Mouse (Mus musculus): ENCODE measurements around the gene Bet1l. TPM values are rescaled to one million over a fixed set of nuclear protein-coding genes. Genes with fewer than 3 reads are reported as not detected.

The Bet1l gene
- total RNA-seq (2014; rRNA removed; ENCODE audit: low replicate concordance) (13.9 and 14.8 TPM in 2 replicates), polyA plus RNA-seq (2015; fragmentation: Nextera tagmentation; extraction: Ambion mirVana) (29.6 and 32.0 TPM in 2 replicates)

GRCm38 (mm10) chr7:140857550-140858505, at the start of gene Bet1l:
TSS of gene Bet1l (minus strand) at chr7:140857577.
- Histone ChIP-seq H3K9me3 (replicated peaks; ENCODE audit: control insufficient read depth, low read length) (no peaks in the 10 kb centered on the region), H3K4me2 (ENCODE audit: low read depth, low read length) (peak within 1 kb of the TSS; percentile 80), H3K27ac (ENCODE audit: low read depth) (peak within 1 kb of the TSS; percentile 92), H3K27me3 (ENCODE audit: control insufficient read depth, insufficient read depth, low read length) (no peaks in the 10 kb centered on the region), H3K36me3 (replicated peaks; ENCODE audit: control insufficient read depth, insufficient read depth, low read length) (peaks cover 62% of the 10 kb centered on the region), H3K4me1 (ENCODE audit: control insufficient read depth, insufficient read depth) (peaks cover 20% of the 10 kb centered on the region), H3K9ac (replicated peaks; ENCODE audit: low read depth, low read length) (peak within 1 kb of the TSS; percentile 96), H3K4me3 (ENCODE audit: low read depth, low read length) (peak within 1 kb of the TSS; percentile 91)
- peak; percentile 8; the same call in 1 of the 2 replicates for ATAC-seq (ENCODE audit: insufficient read depth, low read depth)
- 26% methylated on average over 40 of the region's 40 CpGs for WGBS
- DNase-seq (ENCODE audit: low spot score), result no peak
- TF ChIP-seq EP300 (IDR thresholded peaks at IDR 0.05; ENCODE audit: low read depth) (no peak), CTCF (IDR thresholded peaks at IDR 0.05; ENCODE audit: low read depth) (no peak)

- Histone ChIP-seq H3K9ac (replicated peaks; ENCODE audit: low read depth, low read length) (no peak overlapping the region), H3K27me3 (ENCODE audit: control insufficient read depth, insufficient read depth, low read length) (no peaks in the 10 kb centered on the region), H3K36me3 (replicated peaks; ENCODE audit: control insufficient read depth, insufficient read depth, low read length) (no peaks in the 10 kb centered on the region), H3K4me1 (ENCODE audit: control insufficient read depth, insufficient read depth) (no peaks in the 10 kb centered on the region), H3K9me3 (replicated peaks; ENCODE audit: control insufficient read depth, low read length) (no peaks in the 10 kb centered on the region), H3K4me3 (ENCODE audit: low read depth, low read length) (no peak overlapping the region), H3K27ac (ENCODE audit: low read depth) (no peak overlapping the region), H3K4me2 (ENCODE audit: low read depth, low read length) (no peak overlapping the region)
- WGBS, result 63% methylated on average over 13 of the region's 13 CpGs
- DNase-seq (ENCODE audit: low spot score) (no peak), ATAC-seq (ENCODE audit: insufficient read depth, low read depth) (no peak)
- TF ChIP-seq CTCF (IDR thresholded peaks at IDR 0.05; ENCODE audit: low read depth) (no peak), EP300 (IDR thresholded peaks at IDR 0.05; ENCODE audit: low read depth) (no peak)
These were observed 49.8 kb upstream of the Bet1l start for GRCm38 (mm10) chr7:140907131-140907530.

GRCm38 (mm10) chr7:140905642-140906081, 48.3 kb upstream of the Bet1l start:
- Histone ChIP-seq H3K9me3 (replicated peaks; ENCODE audit: control insufficient read depth, low read length) (no peaks in the 10 kb centered on the region), H3K36me3 (replicated peaks; ENCODE audit: control insufficient read depth, insufficient read depth, low read length) (no peaks in the 10 kb centered on the region), H3K27me3 (ENCODE audit: control insufficient read depth, insufficient read depth, low read length) (no peaks in the 10 kb centered on the region), H3K9ac (replicated peaks; ENCODE audit: low read depth, low read length) (no peak overlapping the region), H3K27ac (ENCODE audit: low read depth) (no peak overlapping the region), H3K4me2 (ENCODE audit: low read depth, low read length) (no peak overlapping the region), H3K4me3 (ENCODE audit: low read depth, low read length) (no peak overlapping the region), H3K4me1 (ENCODE audit: control insufficient read depth, insufficient read depth) (peaks cover 7% of the 10 kb centered on the region)
- no peak for TF ChIP-seq CTCF (IDR thresholded peaks at IDR 0.05; ENCODE audit: low read depth)
- TF ChIP-seq EP300 (IDR thresholded peaks at IDR 0.05; ENCODE audit: low read depth), result no peak
- 42% methylated on average over 2 of the region's 2 CpGs for WGBS
- DNase-seq (ENCODE audit: low spot score) (no peak), ATAC-seq (ENCODE audit: insufficient read depth, low read depth) (no peak)

- Histone ChIP-seq H3K27ac (ENCODE audit: low read depth) (no peak overlapping the region), H3K4me3 (ENCODE audit: low read depth, low read length) (no peak overlapping the region), H3K27me3 (ENCODE audit: control insufficient read depth, insufficient read depth, low read length) (no peaks in the 10 kb centered on the region), H3K9me3 (replicated peaks; ENCODE audit: control insufficient read depth, low read length) (no peaks in the 10 kb centered on the region), H3K4me1 (ENCODE audit: control insufficient read depth, insufficient read depth) (peaks cover 15% of the 10 kb centered on the region), H3K9ac (replicated peaks; ENCODE audit: low read depth, low read length) (no peak overlapping the region), H3K4me2 (ENCODE audit: low read depth, low read length) (no peak overlapping the region), H3K36me3 (replicated peaks; ENCODE audit: control insufficient read depth, insufficient read depth, low read length) (peaks cover 13% of the 10 kb centered on the region)
- TF ChIP-seq CTCF (IDR thresholded peaks at IDR 0.05; ENCODE audit: low read depth) (peak; percentile 93), EP300 (IDR thresholded peaks at IDR 0.05; ENCODE audit: low read depth) (no peak)
- ATAC-seq (ENCODE audit: insufficient read depth, low read depth) (peak; percentile 21), DNase-seq (ENCODE audit: low spot score) (peak; percentile 71)
- WGBS, result 25% methylated on average over 13 of the region's 13 CpGs
These were observed 45.8 kb upstream of the Bet1l start for GRCm38 (mm10) chr7:140903212-140903611.

GRCm38 (mm10) chr7:140902036-140902875, 44.9 kb upstream of the Bet1l start:
- Histone ChIP-seq H3K4me2 (ENCODE audit: low read depth, low read length) (no peak overlapping the region), H3K27ac (ENCODE audit: low read depth) (no peak overlapping the region), H3K4me1 (ENCODE audit: control insufficient read depth, insufficient read depth) (peaks cover 15% of the 10 kb centered on the region), H3K36me3 (replicated peaks; ENCODE audit: control insufficient read depth, insufficient read depth, low read length) (peaks cover 23% of the 10 kb centered on the region), H3K9ac (replicated peaks; ENCODE audit: low read depth, low read length) (no peak overlapping the region), H3K4me3 (ENCODE audit: low read depth, low read length) (no peak overlapping the region), H3K27me3 (ENCODE audit: control insufficient read depth, insufficient read depth, low read length) (no peaks in the 10 kb centered on the region), H3K9me3 (replicated peaks; ENCODE audit: control insufficient read depth, low read length) (no peaks in the 10 kb centered on the region)
- 81% methylated on average over 15 of the region's 15 CpGs for WGBS
- DNase-seq (ENCODE audit: low spot score) (no peak), ATAC-seq (ENCODE audit: insufficient read depth, low read depth) (no peak)
- TF ChIP-seq EP300 (IDR thresholded peaks at IDR 0.05; ENCODE audit: low read depth) (no peak), CTCF (IDR thresholded peaks at IDR 0.05; ENCODE audit: low read depth) (no peak)

Data from heart, postnatal 0 days (tissue).